Mouse (Mus musculus) thymus, adult 18-20 months (tissue): ENCODE data around the gene Slc35b2.

Experiments
- DNase-seq, 2 experiments: peaks; one replicate each; pipeline ENCODE4 v3.0.0; 2022; ENCODE audit warnings: mixed read lengths in 2 of 2

The Slc35b2 gene

GRCm38 (mm10) chr17:45545278-45545961, 18.3 kb upstream of the Slc35b2 start:
- no peak for DNase-seq

GRCm38 (mm10) chr17:45546941-45547340, 16.7 kb upstream of the Slc35b2 start:
- DNase-seq, result no peak

- DNase-seq, result no peak
Observed at GRCm38 (mm10) chr17:45547461-45548190, 16.0 kb upstream of the Slc35b2 start.

- peak in 1 of 2 experiments; percentile 37 for DNase-seq
Observed at GRCm38 (mm10) chr17:45548541-45549512, 14.8 kb upstream of the Slc35b2 start.

GRCm38 (mm10) chr17:45549617-45550181, 14.0 kb upstream of the Slc35b2 start, which contains the start of gene Tmem151b:
Gene Tmem151b (minus strand): TSS chr17:45549677.
- no peak for DNase-seq

GRCm38 (mm10) chr17:45550253-45550652, 13.4 kb upstream of the Slc35b2 start:
- no peak for DNase-seq

GRCm38 (mm10) chr17:45551249-45551796, 12.4 kb upstream of the Slc35b2 start:
- no peak for DNase-seq

GRCm38 (mm10) chr17:45551816-45552451, 11.7 kb upstream of the Slc35b2 start:
- peak; percentile 66 to 72 for DNase-seq

GRCm38 (mm10) chr17:45553065-45553464, 10.6 kb upstream of the Slc35b2 start:
- DNase-seq, result no peak

GRCm38 (mm10) chr17:45554420-45554819, 9.3 kb upstream of the Slc35b2 start:
- DNase-seq, result no peak

GRCm38 (mm10) chr17:45555452-45556106, 8.1 kb upstream of the Slc35b2 start, which contains the start of gene Nfkbie:
Gene Nfkbie (plus strand): TSS chr17:45555703.
- peak; percentile 94 to 95 for DNase-seq

GRCm38 (mm10) chr17:45556107-45556489, 7.6 kb upstream of the Slc35b2 start:
- DNase-seq, result peak in 1 of 2 experiments; percentile 38

- DNase-seq, result peak in 1 of 2 experiments; percentile 35
Observed at GRCm38 (mm10) chr17:45556514-45557245, 7.0 kb upstream of the Slc35b2 start.

GRCm38 (mm10) chr17:45557246-45557824, 6.3 kb upstream of the Slc35b2 start:
- DNase-seq, result peak in 1 of 2 experiments; percentile 42

- peak in 1 of 2 experiments; percentile 65 for DNase-seq
Observed at GRCm38 (mm10) chr17:45557998-45558862, 5.4 kb upstream of the Slc35b2 start.

- no peak for DNase-seq
Observed at GRCm38 (mm10) chr17:45559732-45560525, 3.7 kb upstream of the Slc35b2 start.

GRCm38 (mm10) chr17:45563216-45563615, 458 bp upstream of the Slc35b2 start:
- DNase-seq, result no peak

- no peak for DNase-seq
Observed at GRCm38 (mm10) chr17:45564531-45565084, 934 bp downstream of the Slc35b2 start.
